Mouse (Mus musculus): ENCODE results near the gene Rftn1. TPM values are rescaled to one million over a fixed set of nuclear protein-coding genes. Genes with fewer than 3 reads are reported as not detected.

Gene Rftn1
- polyA plus RNA-seq, 2 experiments = 14.6 to 15.0 TPM

DNA sequence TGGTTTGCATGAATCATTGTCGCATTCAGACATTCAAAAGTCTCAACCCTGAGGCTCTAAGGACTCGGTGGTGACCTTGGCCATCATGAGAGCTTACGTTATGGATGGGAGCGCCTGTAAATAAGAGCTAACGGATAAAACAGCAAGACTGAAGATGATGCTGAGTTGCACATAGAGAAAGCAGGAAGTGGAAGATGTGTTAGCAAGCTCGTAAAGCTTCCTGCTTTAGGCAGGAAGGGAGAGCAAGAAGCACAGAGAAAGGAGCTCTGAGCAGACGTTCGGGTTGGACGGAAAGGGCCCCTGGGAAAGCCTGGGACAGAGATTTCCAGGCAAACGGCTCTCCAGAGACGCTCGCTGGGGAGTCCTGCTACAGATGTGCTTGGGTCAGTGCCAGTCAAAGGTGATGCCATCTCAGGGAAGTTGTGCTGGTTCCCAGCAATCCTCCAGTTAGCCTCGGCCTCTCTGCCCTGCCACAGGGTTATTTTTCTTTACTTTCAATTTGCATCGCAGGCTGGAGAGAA lies 40.7 kb downstream of the Rftn1 start:
- H3K4me3 ChIP-seq (replicated peaks; ENCODE audit: low read length) = no peak overlapping the region
- no peaks in the 10 kb centered on the region; the same call in 1 of the 2 replicates for H3K4me1 ChIP-seq (ENCODE audit: control insufficient read depth, insufficient read depth, low read length)
- no peaks in the 10 kb centered on the region for H3K9me3 ChIP-seq (ENCODE audit: control insufficient read depth, low read length)
- no peak overlapping the region for H3K4me2 ChIP-seq (replicated peaks; ENCODE audit: low read depth, low read length, severe bottlenecking)
- H3K27ac ChIP-seq (replicated peaks; ENCODE audit: low read depth, low read length) = no peak overlapping the region
- DNase-seq (ENCODE audit: low spot score) (no peak), ATAC-seq (ENCODE audit: low FRiP score, low read depth) (no peak)
- H3K36me3 ChIP-seq (ENCODE audit: control insufficient read depth, insufficient read depth, low read length) = no peaks in the 10 kb centered on the region
- 60% methylated on average over 14 of the region's 14 CpGs for WGBS
- no peak overlapping the region for H3K9ac ChIP-seq (ENCODE audit: low read depth, low read length, severe bottlenecking)
- no peaks in the 10 kb centered on the region for H3K27me3 ChIP-seq (ENCODE audit: control insufficient read depth, insufficient read depth, low read length)
- TF ChIP-seq POLR2A (IDR thresholded peaks at IDR 0.05; ENCODE audit: borderline replicate concordance, extremely low read depth, insufficient read depth, insufficient read length) = no peak

DNA sequence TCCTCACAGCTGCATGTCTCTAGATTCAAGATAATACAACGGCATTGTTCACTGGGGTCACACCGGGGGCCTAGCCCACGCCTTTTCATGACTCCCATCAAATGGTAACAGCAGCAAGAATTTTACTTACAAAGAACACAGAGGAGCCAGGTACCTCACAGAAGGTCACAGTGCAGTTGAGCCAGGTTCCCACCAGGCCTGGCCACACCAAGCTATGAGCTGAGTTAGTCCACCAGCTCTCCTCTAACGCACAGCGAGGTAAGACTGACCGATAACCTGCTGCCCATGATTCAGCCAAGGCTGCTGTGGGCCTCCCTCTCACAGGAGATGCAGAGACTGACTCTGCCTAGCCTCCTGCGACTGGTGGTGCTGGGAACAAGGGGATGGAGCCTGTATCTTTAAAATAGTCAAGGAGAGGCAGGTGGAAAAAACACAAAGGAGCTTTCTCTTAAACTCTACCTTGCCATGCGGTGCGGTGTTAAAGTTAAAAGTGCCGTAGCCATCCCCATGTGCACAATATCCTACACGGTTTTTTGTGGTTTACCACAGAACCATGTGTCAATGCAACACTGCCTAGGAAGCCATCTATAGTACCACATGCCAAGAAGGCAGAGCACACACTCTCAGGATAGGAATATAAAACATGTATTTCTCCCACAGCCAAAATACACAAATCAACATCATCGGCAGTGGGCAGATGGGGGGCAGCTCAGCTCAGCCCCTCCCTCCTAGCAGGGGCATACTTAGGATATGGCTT lies 42.5 kb downstream of the Rftn1 start:
- Histone ChIP-seq H3K4me1 (ENCODE audit: control insufficient read depth, insufficient read depth, low read length) (no peaks in the 10 kb centered on the region; the same call in 1 of the 2 replicates), H3K27me3 (ENCODE audit: control insufficient read depth, insufficient read depth, low read length) (no peaks in the 10 kb centered on the region), H3K9ac (ENCODE audit: low read depth, low read length, severe bottlenecking) (no peak overlapping the region), H3K4me2 (replicated peaks; ENCODE audit: low read depth, low read length, severe bottlenecking) (no peak overlapping the region), H3K4me3 (replicated peaks; ENCODE audit: low read length) (no peak overlapping the region), H3K36me3 (ENCODE audit: control insufficient read depth, insufficient read depth, low read length) (no peaks in the 10 kb centered on the region), H3K27ac (replicated peaks; ENCODE audit: low read depth, low read length) (no peak overlapping the region), H3K9me3 (ENCODE audit: control insufficient read depth, low read length) (no peaks in the 10 kb centered on the region)
- TF ChIP-seq POLR2A (IDR thresholded peaks at IDR 0.05; ENCODE audit: borderline replicate concordance, extremely low read depth, insufficient read depth, insufficient read length) = no peak
- WGBS = 87% methylated on average over 12 of the region's 12 CpGs
- DNase-seq (ENCODE audit: low spot score) (no peak), ATAC-seq (ENCODE audit: low FRiP score, low read depth) (no peak)

DNA sequence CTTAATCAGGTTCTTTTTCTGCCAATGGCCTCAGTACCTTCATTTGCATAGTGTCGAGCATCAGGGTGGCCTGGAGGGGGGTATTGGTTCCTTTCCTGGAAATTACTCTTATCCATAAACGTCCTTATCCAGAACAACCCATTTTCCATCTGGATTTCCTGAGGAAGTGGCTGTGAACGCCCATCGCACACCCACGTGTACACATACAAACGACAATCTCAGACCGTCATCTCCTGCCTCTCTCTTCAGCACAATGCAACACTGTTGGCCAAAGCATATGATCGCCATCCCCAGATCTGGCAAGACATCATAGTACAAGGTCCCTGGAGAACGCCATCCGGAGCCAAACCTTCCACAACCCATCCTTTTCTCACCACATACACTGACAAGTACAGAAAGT lies 47.1 kb downstream of the Rftn1 start:
- no peak overlapping the region for H3K4me3 ChIP-seq (replicated peaks; ENCODE audit: low read length)
- H3K36me3 ChIP-seq (ENCODE audit: control insufficient read depth, insufficient read depth, low read length) = no peaks in the 10 kb centered on the region
- DNase-seq (ENCODE audit: low spot score) (no peak), ATAC-seq (ENCODE audit: low FRiP score, low read depth) (no peak)
- H3K9ac ChIP-seq (ENCODE audit: low read depth, low read length, severe bottlenecking) = no peak overlapping the region
- no peaks in the 10 kb centered on the region; the same call in 1 of the 2 replicates for H3K4me1 ChIP-seq (ENCODE audit: control insufficient read depth, insufficient read depth, low read length)
- no peaks in the 10 kb centered on the region for H3K27me3 ChIP-seq (ENCODE audit: control insufficient read depth, insufficient read depth, low read length)
- no peak overlapping the region for H3K27ac ChIP-seq (replicated peaks; ENCODE audit: low read depth, low read length)
- no peaks in the 10 kb centered on the region for H3K9me3 ChIP-seq (ENCODE audit: control insufficient read depth, low read length)
- TF ChIP-seq POLR2A (IDR thresholded peaks at IDR 0.05; ENCODE audit: borderline replicate concordance, extremely low read depth, insufficient read depth, insufficient read length) = no peak
- H3K4me2 ChIP-seq (replicated peaks; ENCODE audit: low read depth, low read length, severe bottlenecking) = no peak overlapping the region
- 86% methylated on average over 10 of the region's 10 CpGs for WGBS

DNA sequence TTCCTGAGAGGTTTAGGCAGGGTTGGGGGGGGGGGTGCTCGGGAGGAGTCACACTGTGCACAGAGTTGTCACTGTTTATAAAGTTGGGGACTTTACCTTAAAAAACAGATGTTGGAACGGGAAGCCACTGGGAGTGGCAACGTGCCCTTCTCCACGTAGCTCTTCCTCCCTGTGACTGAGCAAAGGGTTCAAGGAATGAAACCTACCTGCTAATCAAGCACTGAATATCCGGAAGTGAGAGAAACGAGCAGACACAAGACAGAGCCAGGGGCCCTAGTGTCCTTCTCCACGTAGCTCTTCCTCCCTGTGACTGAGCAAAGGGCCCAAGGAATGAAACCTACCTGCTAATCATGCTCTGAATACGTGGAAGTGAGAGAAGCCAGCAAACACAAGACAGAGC lies 47.9 kb downstream of the Rftn1 start:
- DNase-seq (ENCODE audit: low spot score) (no peak), ATAC-seq (ENCODE audit: low FRiP score, low read depth) (no peak)
- Histone ChIP-seq H3K4me1 (ENCODE audit: control insufficient read depth, insufficient read depth, low read length) (no peaks in the 10 kb centered on the region; the same call in 1 of the 2 replicates), H3K36me3 (ENCODE audit: control insufficient read depth, insufficient read depth, low read length) (no peaks in the 10 kb centered on the region), H3K27ac (replicated peaks; ENCODE audit: low read depth, low read length) (no peak overlapping the region), H3K27me3 (ENCODE audit: control insufficient read depth, insufficient read depth, low read length) (no peaks in the 10 kb centered on the region), H3K4me2 (replicated peaks; ENCODE audit: low read depth, low read length, severe bottlenecking) (no peak overlapping the region), H3K4me3 (replicated peaks; ENCODE audit: low read length) (no peak overlapping the region), H3K9me3 (ENCODE audit: control insufficient read depth, low read length) (no peaks in the 10 kb centered on the region), H3K9ac (ENCODE audit: low read depth, low read length, severe bottlenecking) (no peak overlapping the region)
- WGBS = 68% methylated on average over 8 of the region's 8 CpGs
- no peak for TF ChIP-seq POLR2A (IDR thresholded peaks at IDR 0.05; ENCODE audit: borderline replicate concordance, extremely low read depth, insufficient read depth, insufficient read length)

DNA sequence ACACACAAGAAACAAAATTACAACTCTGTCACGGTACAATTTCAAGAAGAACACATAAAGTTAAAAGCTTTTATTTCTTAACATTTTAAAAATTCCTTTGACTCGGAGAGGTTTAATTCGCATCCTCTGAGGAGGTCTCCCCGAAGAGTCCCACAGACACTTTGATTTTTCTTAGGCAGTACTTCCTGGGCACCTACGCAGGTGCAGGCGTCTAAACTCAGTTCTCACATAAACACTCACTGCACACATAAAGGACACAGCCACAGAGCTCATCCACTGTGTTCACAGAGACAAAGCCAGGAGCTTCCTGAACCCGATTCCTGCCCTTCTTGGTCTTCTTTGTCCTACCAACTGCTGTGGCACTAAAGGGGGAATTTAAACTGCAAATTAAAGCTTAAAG lies 48.3 kb downstream of the Rftn1 start:
- no peaks in the 10 kb centered on the region for H3K36me3 ChIP-seq (ENCODE audit: control insufficient read depth, insufficient read depth, low read length)
- H3K4me3 ChIP-seq (replicated peaks; ENCODE audit: low read length) = no peak overlapping the region
- H3K27me3 ChIP-seq (ENCODE audit: control insufficient read depth, insufficient read depth, low read length) = no peaks in the 10 kb centered on the region
- H3K27ac ChIP-seq (replicated peaks; ENCODE audit: low read depth, low read length) = no peak overlapping the region
- DNase-seq (ENCODE audit: low spot score) (no peak), ATAC-seq (ENCODE audit: low FRiP score, low read depth) (no peak)
- no peaks in the 10 kb centered on the region for H3K9me3 ChIP-seq (ENCODE audit: control insufficient read depth, low read length)
- TF ChIP-seq POLR2A (IDR thresholded peaks at IDR 0.05; ENCODE audit: borderline replicate concordance, extremely low read depth, insufficient read depth, insufficient read length) = no peak
- H3K4me2 ChIP-seq (replicated peaks; ENCODE audit: low read depth, low read length, severe bottlenecking) = no peak overlapping the region
- WGBS = 87% methylated on average over 7 of the region's 7 CpGs
- no peak overlapping the region for H3K9ac ChIP-seq (ENCODE audit: low read depth, low read length, severe bottlenecking)
- no peaks in the 10 kb centered on the region; the same call in 1 of the 2 replicates for H3K4me1 ChIP-seq (ENCODE audit: control insufficient read depth, insufficient read depth, low read length)

Data from limb, embryonic 14.5 days (tissue).